Mouse (Mus musculus) erythroblast, embryonic 14.5 days (primary cell): ENCODE data around the gene Ip6k1.

Experiments used
- GATA1 ChIP-seq: IDR thresholded peaks from 2 replicates; pipeline ENCODE4 v1.6.1; 2012; ENCODE audit warnings: low read length, inconsistent platforms, mixed read lengths
- TAL1 ChIP-seq: IDR thresholded peaks from 3 replicates; pipeline ENCODE4 v1.6.1; 2012; ENCODE audit warnings: low read length, inconsistent platforms, mixed read lengths

DNA sequence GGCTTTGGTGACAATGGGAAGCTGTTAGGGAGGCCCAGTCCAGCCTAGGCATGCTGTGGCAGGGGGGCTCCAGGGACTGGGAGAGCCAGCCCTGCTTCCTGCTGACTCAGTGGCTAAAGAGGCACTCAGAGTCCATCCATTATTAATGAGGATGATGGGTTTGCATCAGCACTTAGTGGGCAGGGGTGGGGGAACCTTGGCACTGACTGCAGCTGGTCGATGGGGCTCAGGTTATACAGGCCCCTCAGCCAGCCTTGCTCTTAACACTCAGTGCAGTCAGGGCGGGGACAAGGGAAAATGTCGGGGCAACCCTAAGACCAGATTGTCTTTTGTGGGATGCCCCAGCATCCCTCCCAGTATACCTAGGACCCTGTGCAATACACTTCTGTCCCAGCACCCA is 59.8 kb downstream of the Ip6k1 start:
- no peak for TF ChIP-seq GATA1
- TF ChIP-seq TAL1, result no peak
